Mouse (Mus musculus) liver, postnatal 0 days (tissue): ENCODE measurements around the gene Ifnl2. TPM values are rescaled to one million over a fixed set of nuclear protein-coding genes. Genes with fewer than 3 reads are reported as not detected.
"Not testable (repeated sequence)": the region's sequence is repeated elsewhere in the genome, so short reads cannot be mapped to it uniquely, and the experiment has no call there.

ENCODE experiments used
- ATAC-seq: fragments of 200-750 bp; cut with Nextera tagmentation; 2 replicates; pipeline ENCODE4 v1.8.0; 2017; ENCODE audit warnings: mild to moderate bottlenecking, moderate library complexity
- DNase-seq: peaks from one replicate; pipeline ENCODE4 v3.0.0-alpha.2; 2016
- H3K27ac ChIP-seq: fragments of 300-500 bp; sonication (generic); 2 replicates; pipeline ENCODE4 v1.5.1; 2014; ENCODE audit warnings: antibody characterized with exemption, moderate library complexity, mild to moderate bottlenecking, low read depth
- H3K27me3 ChIP-seq: fragments of 300-500 bp; sonication (generic); 2 replicates; pipeline ENCODE4 v1.6.1; 2014; ENCODE audit warnings: low read length, control low read depth, mixed read lengths; ENCODE audit not compliant: insufficient read depth
- H3K36me3 ChIP-seq: fragments of 300-500 bp; sonication (generic); replicated peaks from 2 replicates; pipeline ENCODE4 v1.6.1; 2014; ENCODE audit warnings: mild to moderate bottlenecking, control low read depth, low read length, moderate library complexity, mixed read lengths; ENCODE audit not compliant: insufficient read depth
- H3K4me1 ChIP-seq: fragments of 300-500 bp; sonication (generic); 2 replicates; pipeline ENCODE4 v1.6.1; 2014; ENCODE audit warnings: antibody characterized with exemption, mild to moderate bottlenecking, control low read depth; ENCODE audit not compliant: insufficient read depth
- H3K4me2 ChIP-seq: fragments of 300-500 bp; sonication (generic); 2 replicates; pipeline ENCODE4 v1.6.1; 2014; ENCODE audit warnings: low read depth, mild to moderate bottlenecking, low read length, moderate library complexity, mixed read lengths
- H3K4me3 ChIP-seq: fragments of 300-500 bp; sonication (generic); 2 replicates; pipeline ENCODE4 v1.5.1; 2014; ENCODE audit warnings: low read depth, low read length
- H3K9ac ChIP-seq: fragments of 300-500 bp; sonication (generic); replicated peaks from 2 replicates; pipeline ENCODE4 v1.6.1; 2014; ENCODE audit warnings: mild to moderate bottlenecking, moderate library complexity
- H3K9me3 ChIP-seq: fragments of 300-500 bp; sonication (generic); 2 replicates; pipeline ENCODE4 v1.6.1; 2016; ENCODE audit warnings: mild to moderate bottlenecking, control low read depth, low read length, mixed read lengths
- CTCF ChIP-seq: sonication (generic); IDR thresholded peaks from 2 replicates; pipeline ENCODE4 v1.5.1; 2016; ENCODE audit warnings: antibody characterized with exemption, low read depth
- EP300 ChIP-seq: IDR thresholded peaks from 2 replicates; pipeline ENCODE4 v1.6.1; 2016; ENCODE audit warnings: antibody characterized with exemption, low read depth, mild to moderate bottlenecking
- WGBS: fragments of 180-500 bp; shearing (Covaris S2); extraction: QIAGEN DNeasy Blood & Tissue Kit; methylation state at CpG from one replicate; pipeline ENCODE4 v1.1.7; 2014; ENCODE audit not compliant: insufficient replicate concordance; 5-methylcytosine and 5-hydroxymethylcytosine counted together
- polyA plus RNA-seq: library from polyadenylated mRNA; unstranded; fragments of >200 nt; fragmentation: Nextera tagmentation; extraction: Ambion mirVana; gene quantifications from 2 replicates; pipeline ENCODE4 v1.2.1, GENCODE M21; 2015

Gene Ifnl2
- not detected in 2 replicates for polyA plus RNA-seq

DNA sequence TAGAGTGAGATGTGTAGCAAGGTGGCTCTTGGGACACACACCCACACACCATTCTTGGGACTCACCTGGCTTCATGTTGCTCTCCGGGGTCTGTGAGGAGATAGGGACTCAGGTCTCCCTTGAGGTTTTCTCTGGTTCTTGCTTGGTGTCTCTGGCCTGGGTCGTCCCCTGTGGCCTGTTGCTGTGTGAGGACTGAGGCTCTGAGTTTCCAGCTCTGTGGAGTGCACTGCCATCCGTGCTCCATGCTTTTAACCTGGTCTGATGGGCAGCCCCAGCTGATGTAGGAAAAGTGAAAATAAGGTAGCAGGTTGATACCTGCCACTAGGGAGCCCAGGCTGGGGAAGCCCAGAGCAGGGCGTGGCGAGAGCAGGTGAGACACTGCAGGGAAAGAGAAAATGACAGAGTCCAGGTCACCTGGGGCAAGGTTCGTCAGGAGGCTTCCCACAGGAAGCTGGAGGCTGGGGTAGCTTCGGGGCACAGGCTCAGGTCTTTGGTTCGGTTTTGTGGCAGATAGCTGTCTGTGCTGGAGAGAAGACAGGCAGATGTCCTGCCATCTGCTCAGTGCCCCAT, at the start of gene Ifnl2:
Gene Ifnl2, minus strand, starts transcription at position 51 of the 570 bp plus-strand sequence.
- ATAC-seq, H3K4me3 ChIP-seq, H3K4me2 ChIP-seq, H3K4me1 ChIP-seq, H3K9ac ChIP-seq, H3K9me3 ChIP-seq, H3K27me3 ChIP-seq, H3K27ac ChIP-seq, H3K36me3 ChIP-seq, DNase-seq: not testable (repeated sequence)
- 52% methylated on average over 8 of the region's 8 CpGs for whole genome bisulfite sequencing

DNA sequence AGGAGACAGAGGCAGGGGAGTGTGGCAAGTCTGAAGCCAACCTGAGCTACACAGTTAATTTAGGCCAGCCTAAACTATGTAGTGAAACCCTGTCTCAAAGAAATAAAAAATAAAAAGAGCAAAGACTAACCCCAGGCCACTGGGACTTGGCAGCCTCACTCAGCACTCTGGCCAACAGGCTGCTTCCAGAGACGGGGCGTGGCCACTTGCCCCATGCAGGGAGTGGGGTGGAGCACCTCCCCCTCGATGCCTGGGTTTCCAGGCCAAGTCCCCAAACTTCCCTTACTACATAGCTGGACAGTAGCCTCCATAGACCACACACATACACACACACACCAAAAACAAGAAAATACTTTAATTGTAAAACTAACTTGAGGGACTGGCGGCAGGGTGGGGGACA, 48.2 kb upstream of the Ifnl2 start:
- H3K27ac ChIP-seq: no peak overlapping the region
- H3K9ac ChIP-seq: no peak overlapping the region
- DNase-seq (no peak), ATAC-seq (no peak)
- H3K4me3 ChIP-seq: no peak overlapping the region
- peaks cover 3% of the 10 kb centered on the region; the same call in 1 of the 2 replicates for H3K4me1 ChIP-seq
- 54% methylated on average over 4 of the region's 4 CpGs for WGBS
- H3K4me2 ChIP-seq: no peak overlapping the region
- peaks cover 34% of the 10 kb centered on the region for H3K36me3 ChIP-seq
- TF ChIP-seq CTCF (no peak), EP300 (no peak)
- H3K9me3 ChIP-seq: no peaks in the 10 kb centered on the region
- no peaks in the 10 kb centered on the region for H3K27me3 ChIP-seq

DNA sequence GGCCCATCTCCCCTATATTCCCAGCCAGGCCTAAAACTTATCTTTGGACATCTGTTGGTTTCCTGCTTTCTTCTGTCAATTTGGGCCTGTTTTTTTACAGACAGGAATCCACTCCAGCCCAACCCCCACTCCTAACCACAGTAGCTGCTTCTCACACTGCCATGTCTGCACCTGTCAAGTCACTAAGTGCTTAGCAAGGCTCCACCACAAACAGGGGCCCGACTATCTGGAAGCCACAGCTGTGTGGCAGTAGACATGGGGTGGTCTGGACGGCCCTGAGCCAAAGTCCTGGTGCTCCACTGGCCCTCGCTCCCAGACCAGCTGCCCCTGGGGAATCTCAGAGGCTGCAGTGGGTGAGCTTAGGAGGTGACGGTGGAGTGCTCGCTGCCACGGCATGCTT, 47.5 kb upstream of the Ifnl2 start:
- Histone ChIP-seq H3K9me3 (no peaks in the 10 kb centered on the region), H3K9ac (no peak overlapping the region), H3K4me3 (no peak overlapping the region), H3K4me2 (no peak overlapping the region), H3K4me1 (peaks cover 3% of the 10 kb centered on the region; the same call in 1 of the 2 replicates), H3K36me3 (peaks cover 30% of the 10 kb centered on the region), H3K27ac (no peak overlapping the region), H3K27me3 (no peaks in the 10 kb centered on the region)
- TF ChIP-seq CTCF: no peak
- TF ChIP-seq EP300: no peak
- peak; percentile 55; the same call in 1 of the 2 replicates for ATAC-seq
- no peak for DNase-seq
- WGBS: 43% methylated on average over 6 of the region's 6 CpGs

- WGBS: 63% methylated on average over 4 of the region's 5 CpGs
- H3K36me3 ChIP-seq: peaks cover 23% of the 10 kb centered on the region
- H3K27me3 ChIP-seq: no peaks in the 10 kb centered on the region
- no peak overlapping the region for H3K4me2 ChIP-seq
- no peak overlapping the region for H3K9ac ChIP-seq
- no peak overlapping the region for H3K27ac ChIP-seq
- no peak for ATAC-seq
- TF ChIP-seq CTCF (no peak), EP300 (no peak)
- no peak for DNase-seq
- H3K9me3 ChIP-seq: no peaks in the 10 kb centered on the region
- H3K4me3 ChIP-seq: no peak overlapping the region
- peaks cover 3% of the 10 kb centered on the region; the same call in 1 of the 2 replicates for H3K4me1 ChIP-seq
Observed at GRCm38 (mm10) chr7:28557069-28557468, 46.8 kb upstream of the Ifnl2 start.

- peaks cover 17% of the 10 kb centered on the region for H3K36me3 ChIP-seq
Observed at GRCm38 (mm10) chr7:28555939-28556535, 45.8 kb upstream of the Ifnl2 start.

DNA sequence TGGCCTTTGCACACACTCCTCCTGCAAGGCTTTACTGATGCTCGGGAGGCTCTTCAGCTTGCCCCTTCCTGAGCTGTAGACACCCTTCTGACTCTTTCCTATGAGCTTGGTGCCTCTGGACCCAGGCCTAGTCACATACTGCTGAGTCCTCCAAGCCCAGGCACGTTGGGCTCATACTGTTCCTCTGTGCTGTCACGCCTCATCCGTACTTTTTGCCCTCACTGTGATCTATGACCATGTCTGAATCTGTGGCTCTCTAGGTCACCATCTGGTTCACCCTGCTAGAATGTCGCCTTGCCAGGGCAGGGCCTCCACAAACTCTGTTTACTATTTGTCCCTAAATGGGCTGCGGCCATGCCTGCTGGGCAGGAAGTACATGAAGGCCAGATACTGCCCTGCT, 42.8 kb upstream of the Ifnl2 start:
- H3K4me2 ChIP-seq: no peak overlapping the region
- ATAC-seq (no peak), DNase-seq (no peak)
- peaks cover 3% of the 10 kb centered on the region; the same call in 1 of the 2 replicates for H3K4me1 ChIP-seq
- no peaks in the 10 kb centered on the region for H3K9me3 ChIP-seq
- WGBS: 76% methylated on average over 6 of the region's 6 CpGs
- no peaks in the 10 kb centered on the region for H3K27me3 ChIP-seq
- no peak overlapping the region for H3K4me3 ChIP-seq
- H3K9ac ChIP-seq: no peak overlapping the region
- TF ChIP-seq CTCF: no peak
- no peak for TF ChIP-seq EP300
- no peak overlapping the region for H3K27ac ChIP-seq
- H3K36me3 ChIP-seq: no peaks in the 10 kb centered on the region

More at GRCm38 (mm10) chr7:28555939-28556535, 45.8 kb upstream of the Ifnl2 start:
- no peak overlapping the region for H3K27ac ChIP-seq
- no peak for DNase-seq
- H3K9ac ChIP-seq: no peak overlapping the region
- no peak for ATAC-seq
- no peak overlapping the region for H3K4me2 ChIP-seq
- WGBS: 33% methylated on average over 5 of the region's 5 CpGs
- no peak overlapping the region for H3K4me3 ChIP-seq
- no peaks in the 10 kb centered on the region for H3K9me3 ChIP-seq
- no peaks in the 10 kb centered on the region for H3K27me3 ChIP-seq
- TF ChIP-seq CTCF (no peak), EP300 (no peak)
- H3K4me1 ChIP-seq: peaks cover 3% of the 10 kb centered on the region; the same call in 1 of the 2 replicates
